Mouse (Mus musculus): ENCODE measurements around the gene 4930438A08Rik. TPM values are rescaled to one million over a fixed set of nuclear protein-coding genes. Genes with fewer than 3 reads are reported as not detected.

The 4930438A08Rik gene
- polyA plus RNA-seq, 1 experiment from 2014 or later: 0.08 TPM

GRCm38 (mm10) chr11:58329906-58330275 is 55.3 kb downstream of the 4930438A08Rik start:
- WGBS: under 1% methylated on average over 21 of the region's 21 CpGs
- no peak; the same call in 1 of the 2 replicates for ATAC-seq (ENCODE audit: insufficient number of reproducible peaks, insufficient read depth, low FRiP score, low TSS enrichment)
- H3K9ac ChIP-seq: peak overlapping the region; percentile 83

GRCm38 (mm10) chr11:58330276-58331148 is 55.9 kb downstream of the 4930438A08Rik start, which contains the start of the genes Zfp672 and Sh3bp5l:
Gene Zfp672 (minus strand): TSS chr11:58330339.
Gene Sh3bp5l (plus strand): TSS chr11:58330724.
- peak within 1 kb of the TSS; percentile 95 for H3K4me2 ChIP-seq (replicated peaks)
- no peaks in the 10 kb centered on the region for H3K9me3 ChIP-seq
- H3K27ac ChIP-seq: peak within 1 kb of the TSS; percentile 63
- peak within 1 kb of the TSS; percentile 79 for H3K4me3 ChIP-seq
- H3K36me3 ChIP-seq: peaks cover 23% of the 10 kb centered on the region
- peaks cover 25% of the 10 kb centered on the region for H3K4me1 ChIP-seq
- peak within 1 kb of the TSS; percentile 83 for H3K9ac ChIP-seq
- peak; percentile 87 for ATAC-seq (ENCODE audit: insufficient number of reproducible peaks, insufficient read depth, low FRiP score, low TSS enrichment)
- under 1% methylated on average over 52 of the region's 52 CpGs for WGBS
- no peaks in the 10 kb centered on the region for H3K27me3 ChIP-seq

More at GRCm38 (mm10) chr11:58329906-58330275, 55.3 kb downstream of the 4930438A08Rik start:
- Histone ChIP-seq H3K4me3 (peak overlapping the region; percentile 79), H3K4me2 (replicated peaks) (peak overlapping the region; percentile 95), H3K27ac (peak overlapping the region; percentile 63), H3K4me1 (peaks cover 25% of the 10 kb centered on the region), H3K9me3 (no peaks in the 10 kb centered on the region), H3K27me3 (no peaks in the 10 kb centered on the region), H3K36me3 (peaks cover 22% of the 10 kb centered on the region)

- peaks cover 25% of the 10 kb centered on the region for H3K4me1 ChIP-seq
- no peak overlapping the region for H3K27ac ChIP-seq
- H3K9me3 ChIP-seq: no peaks in the 10 kb centered on the region
- peak overlapping the region; percentile 95 for H3K4me2 ChIP-seq (replicated peaks)
- 18% methylated on average over 10 of the region's 10 CpGs for WGBS
- ATAC-seq (ENCODE audit: insufficient number of reproducible peaks, insufficient read depth, low FRiP score, low TSS enrichment): no peak
- H3K27me3 ChIP-seq: no peaks in the 10 kb centered on the region
- H3K36me3 ChIP-seq: peaks cover 27% of the 10 kb centered on the region
- H3K9ac ChIP-seq: peak overlapping the region; percentile 83
- peak overlapping the region; percentile 79 for H3K4me3 ChIP-seq
These were observed 56.5 kb downstream of the 4930438A08Rik start for GRCm38 (mm10) chr11:58331149-58331495.

- H3K9ac ChIP-seq: peak overlapping the region; percentile 83
- no peaks in the 10 kb centered on the region for H3K9me3 ChIP-seq
- ATAC-seq (ENCODE audit: insufficient number of reproducible peaks, insufficient read depth, low FRiP score, low TSS enrichment): no peak
- H3K27me3 ChIP-seq: no peaks in the 10 kb centered on the region
- peak overlapping the region; percentile 79 for H3K4me3 ChIP-seq
- WGBS: 82% methylated on average over 6 of the region's 6 CpGs
- peaks cover 31% of the 10 kb centered on the region for H3K36me3 ChIP-seq
- no peak overlapping the region for H3K27ac ChIP-seq
- peaks cover 25% of the 10 kb centered on the region for H3K4me1 ChIP-seq
- peak overlapping the region; percentile 95 for H3K4me2 ChIP-seq (replicated peaks)
These were observed 56.9 kb downstream of the 4930438A08Rik start for GRCm38 (mm10) chr11:58331546-58331945.

GRCm38 (mm10) chr11:58334746-58335145 is 60.1 kb downstream of the 4930438A08Rik start:
- WGBS: 80% methylated on average over 3 of the region's 3 CpGs
- ATAC-seq (ENCODE audit: insufficient number of reproducible peaks, insufficient read depth, low FRiP score, low TSS enrichment): no peak
- Histone ChIP-seq H3K4me1 (peaks cover 17% of the 10 kb centered on the region), H3K27me3 (no peaks in the 10 kb centered on the region), H3K9me3 (no peaks in the 10 kb centered on the region), H3K4me3 (no peak overlapping the region), H3K27ac (no peak overlapping the region), H3K4me2 (replicated peaks) (no peak overlapping the region), H3K9ac (no peak overlapping the region), H3K36me3 (peaks cover 41% of the 10 kb centered on the region)

Other genes starting within 250 kb of the 4930438A08Rik start
- not detected in 2 replicates for gene Gm12248, start 181.7 kb upstream of the 4930438A08Rik start, polyA plus RNA-seq (2016; fragmentation: Nextera tagmentation; extraction: Ambion mirVana)
- gene Cnot8, start 170.6 kb upstream of the 4930438A08Rik start, polyA plus RNA-seq (2016; fragmentation: Nextera tagmentation; extraction: Ambion mirVana): 103 TPM in 2 replicates
- gene Gemin5, start 106.3 kb upstream of the 4930438A08Rik start, polyA plus RNA-seq (2016; fragmentation: Nextera tagmentation; extraction: Ambion mirVana): 25.6 and 29.8 TPM in 2 replicates
- gene Mrpl22, start 103.1 kb upstream of the 4930438A08Rik start, polyA plus RNA-seq (2016; fragmentation: Nextera tagmentation; extraction: Ambion mirVana): 125 and 126 TPM in 2 replicates
- gene Igtp, start 75.2 kb upstream of the 4930438A08Rik start, polyA plus RNA-seq (2016; fragmentation: Nextera tagmentation; extraction: Ambion mirVana): 2.7 and 2.9 TPM in 2 replicates
- gene Irgm2, start 75.2 kb upstream of the 4930438A08Rik start, polyA plus RNA-seq (2016; fragmentation: Nextera tagmentation; extraction: Ambion mirVana): 0.56 and 1.2 TPM in 2 replicates
- 27.4 and 29.7 TPM in 2 replicates for gene Zfp692, start 32.3 kb downstream of the 4930438A08Rik start, polyA plus RNA-seq (2016; fragmentation: Nextera tagmentation; extraction: Ambion mirVana)
- 38.7 and 40.8 TPM in 2 replicates for gene Zfp672, start 55.5 kb downstream of the 4930438A08Rik start, polyA plus RNA-seq (2016; fragmentation: Nextera tagmentation; extraction: Ambion mirVana)
- 38.2 and 40.6 TPM in 2 replicates for gene Sh3bp5l, start 55.9 kb downstream of the 4930438A08Rik start, polyA plus RNA-seq (2016; fragmentation: Nextera tagmentation; extraction: Ambion mirVana)
- gene Lypd8, start 104.2 kb downstream of the 4930438A08Rik start, polyA plus RNA-seq (2016; fragmentation: Nextera tagmentation; extraction: Ambion mirVana): not detected in 2 replicates
- not detected in 2 replicates for gene 1810065E05Rik, start 146.3 kb downstream of the 4930438A08Rik start, polyA plus RNA-seq (2016; fragmentation: Nextera tagmentation; extraction: Ambion mirVana)
- not detected in 2 replicates for gene Gm12253, start 157.8 kb downstream of the 4930438A08Rik start, polyA plus RNA-seq (2016; fragmentation: Nextera tagmentation; extraction: Ambion mirVana)
- not detected in 2 replicates for gene Lypd9, start 178.1 kb downstream of the 4930438A08Rik start, polyA plus RNA-seq (2016; fragmentation: Nextera tagmentation; extraction: Ambion mirVana)
- not detected in 2 replicates for gene Olfr30, start 187.5 kb downstream of the 4930438A08Rik start, polyA plus RNA-seq (2016; fragmentation: Nextera tagmentation; extraction: Ambion mirVana)
- not detected in 2 replicates for gene Olfr332, start 217.8 kb downstream of the 4930438A08Rik start, polyA plus RNA-seq (2016; fragmentation: Nextera tagmentation; extraction: Ambion mirVana)
- not detected in 2 replicates for gene Olfr331, start 227.8 kb downstream of the 4930438A08Rik start, polyA plus RNA-seq (2016; fragmentation: Nextera tagmentation; extraction: Ambion mirVana)

Measured in embryonic facial prominence, embryonic 12.5 days (tissue).